Mouse (Mus musculus): ENCODE results near the gene Gm45062. TPM values are rescaled to one million over a fixed set of nuclear protein-coding genes. Genes with fewer than 3 reads are reported as not detected.

Gm45062 gene
- total and polyA plus RNA-seq, 3 experiments, result 2.7 to 4.1 (median 3.2) TPM

DNA sequence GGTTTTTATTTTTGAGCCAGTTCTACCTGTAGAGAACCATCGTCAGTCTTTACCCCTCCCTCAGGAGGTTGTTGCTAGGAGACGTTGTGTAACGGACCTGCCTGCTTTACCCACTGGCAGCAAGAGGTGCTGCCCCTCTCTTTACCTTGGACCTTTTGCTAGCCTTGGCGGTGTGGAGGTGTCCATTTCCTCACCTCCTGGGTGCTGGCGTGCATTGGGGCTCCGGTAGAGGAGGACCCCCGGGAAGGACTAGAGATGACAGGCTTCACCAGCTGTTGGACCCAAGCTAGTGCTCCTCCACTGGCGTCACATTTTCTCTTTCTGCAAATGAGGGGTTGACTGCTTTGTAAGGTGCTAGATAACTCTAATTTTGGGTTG, 406 bp downstream of the Gm45062 start:
- peaks cover 22% of the 10 kb centered on the region for H3K79me2 ChIP-seq (replicated peaks; ENCODE audit: control insufficient read depth, extremely low read depth, insufficient read depth, poor library complexity, severe bottlenecking)
- H3K4me3 ChIP-seq (replicated peaks in 1 of 3; ENCODE audit: low read depth in 2 of 3, low read length in 2 of 3, poor library complexity in 1 of 3), result peak overlapping the region; percentile 85 to 94 (median 93)
- no peak for TF ChIP-seq IRF4 (IDR thresholded peaks at IDR 0.05; ENCODE audit: low read depth, low read length)
- TF ChIP-seq MAZ (IDR thresholded peaks at IDR 0.05; ENCODE audit: low read depth, low read length), result no peak
- no peak for TF ChIP-seq MAFK (IDR thresholded peaks at IDR 0.05; ENCODE audit: insufficient replicate concordance, low read length)
- no peak for TF ChIP-seq PAX5 (IDR thresholded peaks at IDR 0.05; ENCODE audit: low read length)
- no peak for TF ChIP-seq SMC3 (IDR thresholded peaks at IDR 0.05; ENCODE audit: low read depth, low read length)
- TF ChIP-seq ELF1 (IDR thresholded peaks at IDR 0.05; ENCODE audit: low read depth, low read length), result no peak
- no peak for TF ChIP-seq UBTF (IDR thresholded peaks at IDR 0.05; ENCODE audit: low read depth, low read length)
- no peak for TF ChIP-seq CHD2 (IDR thresholded peaks at IDR 0.05; ENCODE audit: low read length)
- TF ChIP-seq EP300 (IDR thresholded peaks at IDR 0.05; ENCODE audit: low read length), result no peak
- TF ChIP-seq ETS1 (conservative IDR thresholded peaks at IDR 0.05; ENCODE audit: low read depth, low read length), result no peak
- TF ChIP-seq ZKSCAN1 (IDR thresholded peaks at IDR 0.05; ENCODE audit: borderline replicate concordance, low read depth, low read length), result no peak
- no peak for TF ChIP-seq TCF12 (IDR thresholded peaks at IDR 0.05; ENCODE audit: low read depth, low read length)
- TF ChIP-seq ZC3H11A (IDR thresholded peaks at IDR 0.05; ENCODE audit: low read depth, low read length), result no peak
- no peak for TF ChIP-seq SIN3A (IDR thresholded peaks at IDR 0.05; ENCODE audit: low read length)
- no peak for TF ChIP-seq RCOR1 (conservative IDR thresholded peaks at IDR 0.05; ENCODE audit: low read depth, low read length)
- H3K4me1 ChIP-seq (ENCODE audit: control insufficient read depth in 1 of 2, insufficient read depth in 2 of 2), result peaks cover 0 to 7% of the 10 kb centered on the region in 2 experiments; a peak in 2 of 4 replicates
- H3K9ac ChIP-seq (ENCODE audit: insufficient read depth, low read depth), result peak overlapping the region; percentile 84
- dilution Hi-C loops (cut with MboI; ENCODE audit: extremely low pct_ligation_motif_present, extremely low pct_unique_long_range_greater_than_20kb, low sequenced_read_pairs), result no loop called here
- no peaks in the 10 kb centered on the region for H3K27me3 ChIP-seq (replicated peaks)
- peak overlapping the region; percentile 29; the same call in 1 of the 2 replicates for H3K27ac ChIP-seq (ENCODE audit: insufficient read depth, low read depth)
- DNase-seq (ENCODE audit: extremely low read depth), result no peak
- peaks cover 0 to 9% of the 10 kb centered on the region in 2 experiments for H3K36me3 ChIP-seq (replicated peaks in 1 of 2; ENCODE audit: control insufficient read depth in 1 of 2, insufficient read depth in 1 of 2, low read length in 1 of 2)
- H3K4me2 ChIP-seq (ENCODE audit: insufficient read depth, low read depth, poor library complexity, severe bottlenecking), result peak overlapping the region; percentile 91
- H3K9me3 ChIP-seq (replicated peaks; ENCODE audit: low read length), result no peaks in the 10 kb centered on the region
- in situ Hi-C loops (cut with MboI; ENCODE audit: low pct_ligation_motif_present, low pct_unique_long_range_greater_than_20kb, low sequenced_read_pairs), result no loop called here

DNA sequence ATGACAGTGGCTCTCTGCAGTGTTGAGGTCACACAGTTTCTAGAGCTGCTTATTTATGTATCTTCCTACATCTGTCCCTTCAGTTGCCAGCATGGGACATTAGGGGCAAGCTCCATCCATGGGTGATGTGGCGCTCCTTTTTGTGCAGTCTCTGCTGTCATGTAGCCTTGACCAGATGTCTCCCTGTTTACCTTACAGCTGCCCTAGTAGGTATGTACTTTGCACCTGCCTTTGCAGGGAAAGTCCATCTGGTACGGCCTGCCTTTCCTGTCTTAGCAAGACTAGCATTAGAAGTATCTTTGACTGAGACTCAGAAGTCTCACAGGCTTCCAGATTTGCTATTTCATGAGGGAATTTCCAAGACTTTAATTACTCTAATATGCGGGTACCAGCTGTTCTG, 11.8 kb downstream of the Gm45062 start:
- no peaks in the 10 kb centered on the region; the same call in none of the 2 replicates for H3K79me2 ChIP-seq (replicated peaks; ENCODE audit: control insufficient read depth, extremely low read depth, insufficient read depth, poor library complexity, severe bottlenecking)
- no peak overlapping the region for H3K4me2 ChIP-seq (ENCODE audit: insufficient read depth, low read depth, poor library complexity, severe bottlenecking)
- in situ Hi-C loops (cut with MboI; ENCODE audit: low pct_ligation_motif_present, low pct_unique_long_range_greater_than_20kb, low sequenced_read_pairs) (no loop called here), dilution Hi-C loops (cut with MboI; ENCODE audit: extremely low pct_ligation_motif_present, extremely low pct_unique_long_range_greater_than_20kb, low sequenced_read_pairs) (no loop called here)
- TF ChIP-seq ELF1 (IDR thresholded peaks at IDR 0.05; ENCODE audit: low read depth, low read length) (no peak), USF1 (IDR thresholded peaks at IDR 0.05; ENCODE audit: low read depth, low read length) (no peak), CTCF (conservative IDR thresholded peaks at IDR 0.05 in 1 of 2, IDR thresholded peaks at IDR 0.05 in 1 of 2; ENCODE audit: low read depth in 2 of 2, low read length in 2 of 2) (no peak), JUND (conservative IDR thresholded peaks at IDR 0.05; ENCODE audit: low read depth, low read length) (no peak), CHD2 (IDR thresholded peaks at IDR 0.05; ENCODE audit: low read length) (no peak), CHD1 (IDR thresholded peaks at IDR 0.05; ENCODE audit: low read depth, low read length) (no peak), MXI1 (IDR thresholded peaks at IDR 0.05; ENCODE audit: low read depth, low read length) (no peak), IRF4 (IDR thresholded peaks at IDR 0.05; ENCODE audit: low read depth, low read length) (no peak), USF2 (conservative IDR thresholded peaks at IDR 0.05; ENCODE audit: low read depth, low read length) (no peak), RAD21 (IDR thresholded peaks at IDR 0.05; ENCODE audit: low read depth, low read length) (no peak), MEF2A (IDR thresholded peaks at IDR 0.05; ENCODE audit: borderline replicate concordance, low read depth, low read length) (no peak), SIN3A (IDR thresholded peaks at IDR 0.05; ENCODE audit: low read length) (no peak), NELFE (IDR thresholded peaks at IDR 0.05; ENCODE audit: low read depth, low read length) (no peak), ETS1 (conservative IDR thresholded peaks at IDR 0.05; ENCODE audit: low read depth, low read length) (no peak), POLR2AphosphoS2 (IDR thresholded peaks at IDR 0.05; ENCODE audit: low read depth, low read length) (no peak), TBP (conservative IDR thresholded peaks at IDR 0.05; ENCODE audit: low read depth, low read length) (no peak), E2F4 (IDR thresholded peaks at IDR 0.05; ENCODE audit: insufficient replicate concordance, low read depth, low read length) (no peak)
- H3K4me3 ChIP-seq (replicated peaks in 1 of 3; ENCODE audit: low read depth in 2 of 3, low read length in 2 of 3, poor library complexity in 1 of 3), result no peak overlapping the region
- H3K36me3 ChIP-seq (replicated peaks in 1 of 2; ENCODE audit: control insufficient read depth in 1 of 2, insufficient read depth in 1 of 2, low read length in 1 of 2), result peaks cover 3 to 9% of the 10 kb centered on the region in 2 experiments
- H3K27ac ChIP-seq (ENCODE audit: insufficient read depth, low read depth), result no peak overlapping the region
- H3K27me3 ChIP-seq (replicated peaks), result no peaks in the 10 kb centered on the region
- no peak overlapping the region for H3K9ac ChIP-seq (ENCODE audit: insufficient read depth, low read depth)
- no peak for DNase-seq (ENCODE audit: extremely low read depth)
- H3K4me1 ChIP-seq (ENCODE audit: control insufficient read depth in 1 of 2, insufficient read depth in 2 of 2), result peaks cover 0 to 39% of the 10 kb centered on the region in 2 experiments; a peak in 2 of 4 replicates
- H3K9me3 ChIP-seq (replicated peaks; ENCODE audit: low read length), result no peaks in the 10 kb centered on the region
